Mouse (Mus musculus) heart, postnatal 10 days (tissue): ENCODE measurements around the gene BC049715. TPM values are rescaled to one million over a fixed set of nuclear protein-coding genes. Genes with fewer than 3 reads are reported as not detected.

Experiments
- DNase-seq, 2 experiments: peaks; one replicate each; pipeline ENCODE4 v3.0.0; 2021
- intact Hi-C: fragments of 180-260 bp; cut with DNase I; formaldehyde crosslinking; loops from one replicate; pipeline ENCODE4 v1.15.1; 2025
- total RNA-seq, 2 experiments: library from RNA; stranded (reverse); gene quantifications; 2 replicates each; pipeline ENCODE4 v1.2.3; 2021

The BC049715 gene
- total RNA-seq, 2 experiments from 2014 or later, result 1.0 to 1.8 TPM

- intact Hi-C loops, result no loop called here
- DNase-seq, result no peak
Measured at GRCm38 (mm10) chr6:136845706-136846480, 18.5 kb downstream of the BC049715 start.

GRCm38 (mm10) chr6:136847267-136847666 is 19.8 kb downstream of the BC049715 start:
- intact Hi-C loops, result no loop called here
- no peak for DNase-seq

GRCm38 (mm10) chr6:136847790-136848189 is 20.4 kb downstream of the BC049715 start:
- DNase-seq, result peak; percentile 47 to 73

GRCm38 (mm10) chr6:136848399-136848798 is 21.0 kb downstream of the BC049715 start:
- intact Hi-C loops, result no loop called here
- DNase-seq, result no peak

More at GRCm38 (mm10) chr6:136847790-136848189, 20.4 kb downstream of the BC049715 start:
- intact Hi-C loops, result no loop called here

GRCm38 (mm10) chr6:136848971-136849370 is 21.5 kb downstream of the BC049715 start:
- DNase-seq, result no peak
- intact Hi-C loops, result no loop called here

GRCm38 (mm10) chr6:136850267-136850666 is 22.8 kb downstream of the BC049715 start:
- DNase-seq, result no peak
- intact Hi-C loops, result no loop called here

GRCm38 (mm10) chr6:136852348-136852747 is 24.9 kb downstream of the BC049715 start:
- DNase-seq, result no peak
- intact Hi-C loops, result no loop called here

GRCm38 (mm10) chr6:136852762-136853161 is 25.3 kb downstream of the BC049715 start:
- DNase-seq, result no peak
- intact Hi-C loops, result no loop called here

GRCm38 (mm10) chr6:136854361-136854781 is 26.9 kb downstream of the BC049715 start:
- DNase-seq, result no peak
- intact Hi-C loops, result no loop called here

GRCm38 (mm10) chr6:136855183-136855582 is 27.8 kb downstream of the BC049715 start:
- DNase-seq, result no peak
- intact Hi-C loops, result no loop called here

GRCm38 (mm10) chr6:136856071-136856636 is 28.7 kb downstream of the BC049715 start:
- intact Hi-C loops, result loop anchor here (2.0 kb wide), 2 partner anchors 25 to 51 kb away; partner anchors contain the start of gene Hist4h4
- DNase-seq, result peak in 1 of 2 experiments; percentile 46

- intact Hi-C loops, result loop anchor here (2.0 kb wide), 2 partner anchors 27 to 53 kb away; partner anchors contain the start of gene Hist4h4
- peak; percentile 60 to 72 for DNase-seq
Measured at GRCm38 (mm10) chr6:136857186-136857872, 29.9 kb downstream of the BC049715 start, which contains the start of gene Art4. Gene Art4, minus strand, starts transcription at chr6:136857733.

GRCm38 (mm10) chr6:136857873-136858260 is 30.4 kb downstream of the BC049715 start:
- peak in 1 of 2 experiments; percentile 75 for DNase-seq
- intact Hi-C loops, result loop anchor here (2.0 kb wide), 2 partner anchors 27 to 53 kb away; partner anchors contain the start of gene Hist4h4

GRCm38 (mm10) chr6:136858420-136858819 is 31.0 kb downstream of the BC049715 start:
- peak in 1 of 2 experiments; percentile 32 for DNase-seq
- intact Hi-C loops, result no loop called here

- peak; percentile 55 to 68 for DNase-seq
- intact Hi-C loops, result loop anchor here (1.0 to 10.0 kb wide), 4 partner anchors 59 to 304 kb away; no protein-coding TSS in a partner anchor
Measured at GRCm38 (mm10) chr6:136861020-136861419, 33.6 kb downstream of the BC049715 start.

- DNase-seq, result no peak
- intact Hi-C loops, result loop anchor here (10.0 kb wide), 1 partner anchor 299 kb away; no protein-coding TSS in a partner anchor
Measured at GRCm38 (mm10) chr6:136865360-136865759, 37.9 kb downstream of the BC049715 start.

- intact Hi-C loops, result loop anchor here (10.0 kb wide), 1 partner anchor 299 kb away; no protein-coding TSS in a partner anchor
- DNase-seq, result no peak
Measured at GRCm38 (mm10) chr6:136866150-136866549, 38.7 kb downstream of the BC049715 start.

- no peak for DNase-seq
- intact Hi-C loops, result loop anchor here (10.0 kb wide), 1 partner anchor 296 kb away; no protein-coding TSS in a partner anchor
Measured at GRCm38 (mm10) chr6:136868921-136869320, 41.5 kb downstream of the BC049715 start.

GRCm38 (mm10) chr6:136874599-136874998 is 47.2 kb downstream of the BC049715 start:
- intact Hi-C loops, result no loop called here
- DNase-seq, result peak; percentile 50 to 53

GRCm38 (mm10) chr6:136875670-136876069 is 48.2 kb downstream of the BC049715 start, which contains the start of gene Mgp:
Gene Mgp, minus strand, starts transcription at chr6:136875823.
- peak; percentile 66 to 68 for DNase-seq
- intact Hi-C loops, result no loop called here

GRCm38 (mm10) chr6:136881678-136882077 is 54.3 kb downstream of the BC049715 start:
- no peak for DNase-seq
- intact Hi-C loops, result no loop called here
